Mouse (Mus musculus): ENCODE results near the gene Nkapd1.

GRCm38 (mm10) chr9:50569599-50570525, 47.4 kb downstream of the Nkapd1 start:
- TF ChIP-seq POLR2A (IDR thresholded peaks at IDR 0.05; ENCODE audit: control insufficient read depth, extremely low read depth, insufficient read depth, low read length, poor library complexity) (no peak), CTCF (IDR thresholded peaks at IDR 0.05; ENCODE audit: borderline replicate concordance, control insufficient read depth, extremely low read depth, insufficient read depth, low read length, poor library complexity) (no peak)
